Mouse (Mus musculus) heart, postnatal 14 days (tissue): ENCODE results near the gene Pced1b. TPM values are rescaled to one million over a fixed set of nuclear protein-coding genes. Genes with fewer than 3 reads are reported as not detected.

Experiments used
- DNase-seq, 2 experiments: peaks; one replicate each; pipeline ENCODE4 v3.0.0; 2021 to 2022
- intact Hi-C: fragments of 180-260 bp; cut with DNase I; formaldehyde crosslinking; loops from one replicate; pipeline ENCODE4 v1.15.1; 2025
- total RNA-seq, 2 experiments: library from RNA; stranded (reverse); gene quantifications; 2 replicates each; pipeline ENCODE4 v1.2.3; 2021

Pced1b gene
- total RNA-seq, 2 experiments from 2014 or later, result 5.5 to 6.2 TPM

- DNase-seq, result no peak
- intact Hi-C loops, result no loop called here
Observed at GRCm38 (mm10) chr15:97254375-97254774, 7.5 kb downstream of the Pced1b start.

- intact Hi-C loops, result no loop called here
- no peak for DNase-seq
Observed at GRCm38 (mm10) chr15:97255800-97256199, 8.9 kb downstream of the Pced1b start.

- intact Hi-C loops, result no loop called here
- DNase-seq, result no peak
Observed at GRCm38 (mm10) chr15:97256411-97256810, 9.5 kb downstream of the Pced1b start.

DNA sequence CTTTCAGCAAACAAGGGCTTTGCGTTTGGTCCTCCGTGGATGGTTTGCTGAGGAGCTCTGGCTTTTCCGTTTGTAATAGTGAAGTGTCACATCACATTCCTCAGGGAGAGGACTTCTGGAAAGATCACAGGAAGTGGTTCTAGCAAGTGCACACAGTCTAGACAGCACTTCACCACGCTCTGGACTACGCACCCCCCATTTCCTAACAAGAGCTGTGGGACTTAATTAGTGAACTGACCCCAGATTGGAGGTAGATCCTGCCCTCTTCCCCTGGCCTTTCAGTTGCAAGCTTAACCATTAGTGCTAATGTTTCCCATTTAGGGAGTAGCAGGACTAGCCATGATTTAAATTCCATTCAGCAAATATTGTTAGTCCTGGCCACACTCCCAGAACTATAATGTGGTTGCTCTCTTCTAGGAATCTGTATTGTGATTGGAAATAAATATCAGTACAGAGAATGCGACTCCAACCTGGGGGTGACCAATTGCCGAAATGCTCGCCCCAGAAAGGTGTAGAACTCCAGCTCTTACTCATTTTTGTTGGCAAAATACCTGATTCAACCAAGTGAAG lies 10.4 kb downstream of the Pced1b start:
- no peak for DNase-seq
- intact Hi-C loops, result no loop called here

- DNase-seq, result no peak
- intact Hi-C loops, result no loop called here
Observed at GRCm38 (mm10) chr15:97258483-97259230, 11.8 kb downstream of the Pced1b start.

DNA sequence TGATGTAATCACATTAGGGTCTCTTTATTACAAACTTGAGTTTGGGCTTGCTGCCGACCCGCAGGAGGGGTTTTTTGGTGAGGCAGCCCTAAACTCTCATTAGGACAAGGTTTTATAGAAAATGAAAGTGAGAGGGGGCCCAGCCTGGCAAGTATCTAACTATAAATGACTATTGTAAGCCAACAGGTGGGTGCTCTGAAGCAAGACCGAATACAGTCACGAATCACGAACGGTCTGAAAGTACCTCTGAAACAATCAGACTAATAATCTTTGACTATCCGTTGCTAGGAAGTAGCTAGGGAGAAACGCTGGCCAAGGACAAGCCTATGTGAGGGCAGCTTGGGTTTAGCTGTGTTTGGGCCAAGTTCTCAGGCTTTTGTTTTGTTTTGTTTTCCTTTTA lies 12.4 kb downstream of the Pced1b start:
- intact Hi-C loops, result no loop called here
- DNase-seq, result no peak

GRCm38 (mm10) chr15:97259968-97260597 lies 13.2 kb downstream of the Pced1b start:
- no peak for DNase-seq
- intact Hi-C loops, result no loop called here

GRCm38 (mm10) chr15:97262251-97262650 lies 15.3 kb downstream of the Pced1b start:
- intact Hi-C loops, result no loop called here
- no peak for DNase-seq

DNA sequence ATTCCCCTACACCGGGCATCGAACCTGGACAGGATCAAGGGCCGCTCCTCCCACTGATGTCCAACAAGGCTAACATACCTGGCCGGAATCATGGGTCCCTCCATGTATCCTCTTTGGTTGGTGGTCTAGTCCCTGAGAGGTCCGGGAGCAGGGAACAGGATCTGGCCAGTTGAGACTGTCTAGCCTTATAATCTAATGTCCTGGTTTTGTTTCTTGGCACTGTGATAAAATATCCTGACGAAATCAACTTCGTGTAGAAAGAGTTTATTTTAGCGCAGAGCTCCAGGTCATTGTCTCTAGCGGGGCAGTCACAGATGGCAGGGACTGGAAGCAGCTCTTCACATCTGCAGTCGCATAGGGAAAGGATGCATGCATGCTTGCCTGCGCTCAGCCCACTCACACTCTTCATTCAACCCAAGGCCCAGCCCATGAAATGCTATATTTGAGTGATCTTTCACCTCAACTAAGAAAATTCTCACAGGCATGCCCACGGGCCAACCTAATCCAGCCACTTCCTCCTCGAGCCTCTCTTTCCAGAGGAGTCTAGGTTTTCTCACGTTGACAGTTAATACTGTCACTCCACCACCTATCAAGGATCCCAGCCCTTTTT lies 19.4 kb downstream of the Pced1b start:
- intact Hi-C loops, result no loop called here

DNA sequence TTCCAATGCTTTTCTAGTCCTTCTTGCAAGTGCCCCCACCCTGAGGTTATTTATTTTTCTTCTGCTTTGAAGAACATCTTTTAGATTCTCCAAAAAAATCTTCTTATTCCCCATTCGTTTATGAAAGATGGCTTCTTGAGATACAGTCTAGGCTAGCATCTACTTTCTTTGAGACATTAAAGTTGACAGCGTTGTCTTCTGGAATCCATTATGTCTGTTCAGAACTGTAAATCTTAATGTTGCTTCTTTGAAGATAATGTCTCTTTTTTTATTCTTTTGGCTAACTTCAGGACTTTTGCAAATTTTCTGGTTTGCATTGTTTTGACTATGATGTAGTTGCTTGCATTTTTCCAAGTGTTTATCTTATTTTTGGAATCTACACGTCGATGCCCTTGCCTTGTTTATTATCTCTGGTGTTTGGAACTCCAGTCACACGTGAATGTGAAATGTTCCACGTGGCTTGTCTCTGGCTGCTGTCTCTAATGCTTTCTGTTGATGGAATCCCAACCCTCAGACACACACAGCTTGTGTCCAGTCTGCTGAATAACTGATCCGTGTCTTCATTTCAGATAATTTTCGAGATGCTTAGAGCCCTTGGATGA lies 20.3 kb downstream of the Pced1b start:
- intact Hi-C loops, result no loop called here
- no peak for DNase-seq

More for the DNA sequence above, 19.4 kb downstream of the Pced1b start:
- DNase-seq, result no peak

DNA sequence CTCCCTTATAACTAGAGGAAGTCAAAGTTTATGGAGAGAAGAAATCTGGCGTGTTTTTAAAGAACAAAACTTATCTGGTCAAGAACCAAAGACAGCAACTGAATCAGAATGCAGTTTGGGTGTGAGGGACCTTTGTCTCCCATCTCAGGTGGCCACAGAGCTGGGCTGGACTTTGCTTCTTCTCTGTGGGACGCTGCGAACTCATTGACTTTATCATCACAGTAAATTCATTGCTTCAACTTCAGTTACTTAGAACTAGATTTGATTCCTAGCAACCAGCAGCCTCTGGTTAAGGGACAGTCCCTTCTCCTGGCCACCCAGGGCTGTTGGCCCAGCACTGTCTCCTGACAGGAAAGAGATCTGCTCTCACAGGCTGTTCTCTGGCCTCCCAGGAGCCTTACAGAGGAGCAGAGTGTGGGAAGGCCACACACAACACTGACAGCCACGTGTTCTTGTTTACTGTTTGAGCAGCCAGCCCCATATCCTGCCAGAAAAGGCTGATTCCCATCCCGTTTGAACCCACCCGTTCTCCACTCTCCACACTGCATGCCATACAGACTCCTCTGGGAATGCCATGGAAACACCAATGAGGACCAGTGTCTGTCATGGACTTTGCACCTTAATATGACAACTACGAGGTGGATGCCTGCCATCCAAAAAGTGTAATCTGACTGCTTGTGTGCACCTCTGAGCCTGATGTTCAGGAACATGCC lies 25.2 kb downstream of the Pced1b start:
- intact Hi-C loops, result no loop called here
- peak; percentile 17 to 19 for DNase-seq

GRCm38 (mm10) chr15:97272831-97273230 lies 25.9 kb downstream of the Pced1b start:
- intact Hi-C loops, result no loop called here
- DNase-seq, result no peak

GRCm38 (mm10) chr15:97275626-97276395 lies 28.9 kb downstream of the Pced1b start:
- intact Hi-C loops, result no loop called here
- no peak for DNase-seq

- intact Hi-C loops, result no loop called here
- DNase-seq, result no peak
Observed at GRCm38 (mm10) chr15:97276660-97277153, 29.8 kb downstream of the Pced1b start.

GRCm38 (mm10) chr15:97277328-97277727 lies 30.4 kb downstream of the Pced1b start:
- intact Hi-C loops, result no loop called here
- DNase-seq, result no peak

GRCm38 (mm10) chr15:97278340-97278948 lies 31.5 kb downstream of the Pced1b start:
- intact Hi-C loops, result no loop called here
- no peak for DNase-seq

DNA sequence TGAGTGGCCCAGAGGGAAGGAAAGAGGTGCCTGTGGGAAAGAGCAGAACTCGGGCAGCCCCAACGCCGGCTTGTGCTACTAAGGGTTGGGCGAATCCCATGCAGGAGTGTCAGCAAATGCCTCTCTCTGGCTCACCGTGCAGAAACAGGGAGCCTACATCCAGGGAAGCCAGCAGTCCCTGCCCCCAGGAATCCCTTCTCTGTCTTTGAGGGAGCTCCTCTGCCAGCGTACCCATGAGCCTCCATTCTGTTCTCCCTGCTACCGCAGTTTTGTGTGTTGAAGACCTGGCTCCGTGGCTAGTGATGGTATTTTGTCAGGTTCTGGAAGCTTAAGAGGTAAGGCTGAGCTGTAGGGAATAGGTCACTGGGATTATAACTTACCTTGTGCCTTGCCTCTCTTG lies 33.2 kb downstream of the Pced1b start:
- intact Hi-C loops, result no loop called here
- DNase-seq, result no peak

DNA sequence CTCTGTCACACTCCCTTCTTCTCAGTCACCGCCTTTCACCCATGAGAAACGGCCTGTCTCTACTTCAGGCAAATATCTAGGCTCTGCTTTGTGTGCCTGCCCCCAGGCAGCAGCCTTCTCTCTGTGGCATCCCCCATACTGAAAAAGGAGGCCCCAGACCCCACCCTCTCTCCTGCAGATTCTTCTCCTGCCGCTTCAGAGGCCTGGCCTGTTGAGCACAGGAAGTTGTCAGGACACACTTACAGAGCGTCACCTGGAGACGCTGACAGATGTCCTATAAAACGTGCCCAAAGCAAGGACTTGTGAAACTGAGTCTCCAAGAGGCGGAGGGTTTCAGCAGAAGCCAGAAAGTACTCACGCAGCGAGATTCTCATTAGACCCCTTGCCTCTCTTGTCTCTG lies 33.9 kb downstream of the Pced1b start:
- DNase-seq, result no peak
- intact Hi-C loops, result no loop called here
